Mouse (Mus musculus): ENCODE data around the gene Art2b. TPM values are rescaled to one million over a fixed set of nuclear protein-coding genes. Genes with fewer than 3 reads are reported as not detected.
"Not testable (repeated sequence)": the region's sequence is repeated elsewhere in the genome, so short reads cannot be mapped to it uniquely, and the experiment has no call there.

The Art2b gene
- polyA plus RNA-seq, 1 experiment from 2014 or later, result not detected

- WGBS, result 74% methylated on average over 1 of the region's 1 CpGs
- H3K4me2 ChIP-seq, result no peak overlapping the region
- no peaks in the 10 kb centered on the region for H3K4me1 ChIP-seq
- no peak overlapping the region for H3K4me3 ChIP-seq
- no peaks in the 10 kb centered on the region for H3K27me3 ChIP-seq
- ATAC-seq (ENCODE audit: insufficient number of reproducible peaks, insufficient read depth, low FRiP score, low TSS enrichment, low read depth), result no peak
- H3K9me3 ChIP-seq, result no peaks in the 10 kb centered on the region
- H3K9ac ChIP-seq, result no peak overlapping the region
- no peaks in the 10 kb centered on the region for H3K36me3 ChIP-seq
- no peak overlapping the region for H3K27ac ChIP-seq
Observed at GRCm38 (mm10) chr7:101557391-101557790, 28.0 kb downstream of the Art2b start.

- H3K4me1 ChIP-seq; H3K9ac ChIP-seq; H3K36me3 ChIP-seq; H3K4me3 ChIP-seq; H3K9me3 ChIP-seq; H3K27ac ChIP-seq; H3K27me3 ChIP-seq; ATAC-seq (ENCODE audit: insufficient number of reproducible peaks, insufficient read depth, low FRiP score, low TSS enrichment, low read depth); H3K4me2 ChIP-seq: not testable (repeated sequence)
- WGBS, result 84% methylated on average over 3 of the region's 3 CpGs
Observed at GRCm38 (mm10) chr7:101555473-101555872, 29.9 kb downstream of the Art2b start.

GRCm38 (mm10) chr7:101551530-101551929, 33.9 kb downstream of the Art2b start:
- Histone ChIP-seq H3K27ac (no peak overlapping the region), H3K36me3 (no peaks in the 10 kb centered on the region), H3K4me1 (no peaks in the 10 kb centered on the region), H3K9me3 (no peaks in the 10 kb centered on the region), H3K9ac (no peak overlapping the region), H3K4me3 (no peak overlapping the region), H3K27me3 (no peaks in the 10 kb centered on the region), H3K4me2 (no peak overlapping the region)
- ATAC-seq (ENCODE audit: insufficient number of reproducible peaks, insufficient read depth, low FRiP score, low TSS enrichment, low read depth), result no peak
- 98% methylated on average over 1 of the region's 1 CpGs for WGBS

- WGBS, result 61% methylated on average over 7 of the region's 7 CpGs
- Histone ChIP-seq H3K27ac (no peak overlapping the region), H3K4me1 (no peaks in the 10 kb centered on the region), H3K9ac (no peak overlapping the region), H3K9me3 (no peaks in the 10 kb centered on the region), H3K4me3 (no peak overlapping the region), H3K36me3 (no peaks in the 10 kb centered on the region), H3K4me2 (no peak overlapping the region), H3K27me3 (no peaks in the 10 kb centered on the region)
- ATAC-seq (ENCODE audit: insufficient number of reproducible peaks, insufficient read depth, low FRiP score, low TSS enrichment, low read depth), result no peak
Observed at GRCm38 (mm10) chr7:101550686-101551485, 34.5 kb downstream of the Art2b start.

GRCm38 (mm10) chr7:101549266-101549665, 36.1 kb downstream of the Art2b start:
- Histone ChIP-seq H3K4me1 (no peaks in the 10 kb centered on the region), H3K9me3 (no peaks in the 10 kb centered on the region), H3K27ac (no peak overlapping the region), H3K27me3 (no peaks in the 10 kb centered on the region), H3K4me2 (no peak overlapping the region), H3K36me3 (no peaks in the 10 kb centered on the region), H3K4me3 (no peak overlapping the region), H3K9ac (no peak overlapping the region)
- WGBS, result 85% methylated on average over 3 of the region's 3 CpGs
- ATAC-seq (ENCODE audit: insufficient number of reproducible peaks, insufficient read depth, low FRiP score, low TSS enrichment, low read depth), result no peak

GRCm38 (mm10) chr7:101547651-101548050, 37.7 kb downstream of the Art2b start:
- WGBS, result 76% methylated on average over 3 of the region's 3 CpGs
- H3K4me2 ChIP-seq, result no peak overlapping the region
- no peak for ATAC-seq (ENCODE audit: insufficient number of reproducible peaks, insufficient read depth, low FRiP score, low TSS enrichment, low read depth)
- no peaks in the 10 kb centered on the region for H3K4me1 ChIP-seq
- H3K9me3 ChIP-seq, result no peaks in the 10 kb centered on the region
- H3K4me3 ChIP-seq, result no peak overlapping the region
- H3K27me3 ChIP-seq, result no peaks in the 10 kb centered on the region
- H3K9ac ChIP-seq, result no peak overlapping the region
- H3K36me3 ChIP-seq, result no peaks in the 10 kb centered on the region
- H3K27ac ChIP-seq, result no peak overlapping the region

- Histone ChIP-seq H3K9me3 (no peaks in the 10 kb centered on the region), H3K36me3 (no peaks in the 10 kb centered on the region), H3K27ac (no peak overlapping the region), H3K4me3 (no peak overlapping the region), H3K4me1 (no peaks in the 10 kb centered on the region), H3K27me3 (no peaks in the 10 kb centered on the region), H3K4me2 (peak overlapping the region; percentile 22; the same call in 1 of the 2 replicates), H3K9ac (no peak overlapping the region)
- ATAC-seq (ENCODE audit: insufficient number of reproducible peaks, insufficient read depth, low FRiP score, low TSS enrichment, low read depth), result no peak
- 73% methylated on average over 10 of the region's 10 CpGs for WGBS
Observed at GRCm38 (mm10) chr7:101541734-101542133, 43.7 kb downstream of the Art2b start.

GRCm38 (mm10) chr7:101541132-101541531, 44.3 kb downstream of the Art2b start:
- ATAC-seq (ENCODE audit: insufficient number of reproducible peaks, insufficient read depth, low FRiP score, low TSS enrichment, low read depth), result no peak
- H3K4me3 ChIP-seq, result no peak overlapping the region
- 3% methylated on average over 11 of the region's 11 CpGs for WGBS
- H3K36me3 ChIP-seq, result no peaks in the 10 kb centered on the region
- no peaks in the 10 kb centered on the region for H3K4me1 ChIP-seq
- H3K27me3 ChIP-seq, result no peaks in the 10 kb centered on the region
- H3K4me2 ChIP-seq, result peak overlapping the region; percentile 22; the same call in 1 of the 2 replicates
- H3K9me3 ChIP-seq, result no peaks in the 10 kb centered on the region
- H3K27ac ChIP-seq, result no peak overlapping the region
- H3K9ac ChIP-seq, result no peak overlapping the region

GRCm38 (mm10) chr7:101540684-101541083, 44.7 kb downstream of the Art2b start:
- 66% methylated on average over 5 of the region's 5 CpGs for WGBS
- Histone ChIP-seq H3K4me2 (no peak overlapping the region), H3K9ac (no peak overlapping the region), H3K27me3 (no peaks in the 10 kb centered on the region), H3K4me3 (no peak overlapping the region), H3K27ac (no peak overlapping the region), H3K36me3 (no peaks in the 10 kb centered on the region), H3K9me3 (no peaks in the 10 kb centered on the region), H3K4me1 (no peaks in the 10 kb centered on the region)
- no peak for ATAC-seq (ENCODE audit: insufficient number of reproducible peaks, insufficient read depth, low FRiP score, low TSS enrichment, low read depth)

- no peaks in the 10 kb centered on the region for H3K27me3 ChIP-seq
- H3K9me3 ChIP-seq, result no peaks in the 10 kb centered on the region
- H3K27ac ChIP-seq, result no peak overlapping the region
- H3K36me3 ChIP-seq, result no peaks in the 10 kb centered on the region
- H3K9ac ChIP-seq, result no peak overlapping the region
- 36% methylated on average over 9 of the region's 9 CpGs for WGBS
- H3K4me2 ChIP-seq, result no peak overlapping the region
- H3K4me1 ChIP-seq, result no peaks in the 10 kb centered on the region
- H3K4me3 ChIP-seq, result no peak overlapping the region
- ATAC-seq (ENCODE audit: insufficient number of reproducible peaks, insufficient read depth, low FRiP score, low TSS enrichment, low read depth), result no peak
Observed at GRCm38 (mm10) chr7:101539774-101540173, 45.6 kb downstream of the Art2b start.

GRCm38 (mm10) chr7:101538141-101538933, 47.1 kb downstream of the Art2b start:
- Histone ChIP-seq H3K27ac (no peak overlapping the region), H3K4me1 (no peaks in the 10 kb centered on the region), H3K36me3 (no peaks in the 10 kb centered on the region), H3K9me3 (no peaks in the 10 kb centered on the region), H3K4me2 (no peak overlapping the region), H3K9ac (no peak overlapping the region), H3K4me3 (no peak overlapping the region), H3K27me3 (no peaks in the 10 kb centered on the region)
- ATAC-seq (ENCODE audit: insufficient number of reproducible peaks, insufficient read depth, low FRiP score, low TSS enrichment, low read depth), result no peak
- WGBS, result 49% methylated on average over 14 of the region's 14 CpGs

GRCm38 (mm10) chr7:101537541-101537940, 47.9 kb downstream of the Art2b start:
- no peaks in the 10 kb centered on the region for H3K27me3 ChIP-seq
- no peak overlapping the region for H3K4me2 ChIP-seq
- H3K4me1 ChIP-seq, result no peaks in the 10 kb centered on the region
- H3K36me3 ChIP-seq, result no peaks in the 10 kb centered on the region
- H3K9ac ChIP-seq, result no peak overlapping the region
- H3K9me3 ChIP-seq, result no peaks in the 10 kb centered on the region
- H3K4me3 ChIP-seq, result no peak overlapping the region
- H3K27ac ChIP-seq, result no peak overlapping the region
- WGBS, result 51% methylated on average over 8 of the region's 8 CpGs
- no peak for ATAC-seq (ENCODE audit: insufficient number of reproducible peaks, insufficient read depth, low FRiP score, low TSS enrichment, low read depth)

Data from embryonic facial prominence, embryonic 13.5 days (tissue).